Mouse (Mus musculus) neural tube, embryonic 11.5 days (tissue): ENCODE results near the gene Pdzd3. TPM values are rescaled to one million over a fixed set of nuclear protein-coding genes. Genes with fewer than 3 reads are reported as not detected.

Source experiments
- ATAC-seq: fragments of 200-750 bp; cut with Nextera tagmentation; 2 replicates; pipeline ENCODE4 v1.8.0; 2017; ENCODE audit warnings: moderate number of reproducible peaks, mild to moderate bottlenecking, moderate TSS enrichment, moderate library complexity; ENCODE audit not compliant: insufficient read depth, low FRiP score, low TSS enrichment
- DNase-seq: peaks from one replicate; pipeline ENCODE4 v3.0.0-alpha.2; 2015; ENCODE audit warnings: low spot score
- H3K27ac ChIP-seq: fragments of 300-500 bp; sonication (generic); 2 replicates; pipeline ENCODE4 v1.5.1; 2014; ENCODE audit warnings: low read depth, mild to moderate bottlenecking, low read length
- H3K27me3 ChIP-seq: fragments of 300-500 bp; sonication (generic); 2 replicates; pipeline ENCODE4 v1.6.1; 2014; ENCODE audit warnings: mild to moderate bottlenecking, low read length, mixed read lengths; ENCODE audit not compliant: control insufficient read depth, insufficient read depth
- H3K36me3 ChIP-seq: fragments of 300-500 bp; sonication (generic); 2 replicates; pipeline ENCODE4 v1.6.1; 2014; ENCODE audit warnings: mild to moderate bottlenecking, low read length, moderate library complexity, mixed read lengths; ENCODE audit not compliant: control insufficient read depth, insufficient read depth
- H3K4me1 ChIP-seq: fragments of 300-500 bp; sonication (generic); 2 replicates; pipeline ENCODE4 v1.6.1; 2014; ENCODE audit warnings: low read length, mixed read lengths; ENCODE audit not compliant: control insufficient read depth, insufficient read depth
- H3K4me2 ChIP-seq: fragments of 300-500 bp; sonication (generic); 2 replicates; pipeline ENCODE4 v1.6.1; 2014; ENCODE audit warnings: low read depth, mild to moderate bottlenecking, moderate library complexity
- H3K4me3 ChIP-seq: fragments of 300-500 bp; sonication (generic); 2 replicates; pipeline ENCODE4 v1.5.1; 2014; ENCODE audit warnings: low read depth, low read length
- H3K9ac ChIP-seq: fragments of 300-500 bp; sonication (generic); 2 replicates; pipeline ENCODE4 v1.6.1; 2014; ENCODE audit warnings: mild to moderate bottlenecking, low read length
- H3K9me3 ChIP-seq: fragments of 300-500 bp; sonication (generic); 2 replicates; pipeline ENCODE4 v1.6.1; 2016; ENCODE audit warnings: low read length; ENCODE audit not compliant: control insufficient read depth
- WGBS: fragments of 180-500 bp; shearing (Covaris S2); extraction: QIAGEN DNeasy Blood & Tissue Kit; methylation state at CpG from one replicate; pipeline ENCODE4 v1.1.7; 2014; 5-methylcytosine and 5-hydroxymethylcytosine counted together
- polyA plus RNA-seq: library from polyadenylated mRNA; unstranded; fragments of >200 nt; fragmentation: Nextera tagmentation; extraction: Ambion mirVana; gene quantifications from 2 replicates; pipeline ENCODE4 v1.2.1, GENCODE M21; 2014

The Pdzd3 gene
- polyA plus RNA-seq, 1 experiment from 2014 or later, result not detected

DNA sequence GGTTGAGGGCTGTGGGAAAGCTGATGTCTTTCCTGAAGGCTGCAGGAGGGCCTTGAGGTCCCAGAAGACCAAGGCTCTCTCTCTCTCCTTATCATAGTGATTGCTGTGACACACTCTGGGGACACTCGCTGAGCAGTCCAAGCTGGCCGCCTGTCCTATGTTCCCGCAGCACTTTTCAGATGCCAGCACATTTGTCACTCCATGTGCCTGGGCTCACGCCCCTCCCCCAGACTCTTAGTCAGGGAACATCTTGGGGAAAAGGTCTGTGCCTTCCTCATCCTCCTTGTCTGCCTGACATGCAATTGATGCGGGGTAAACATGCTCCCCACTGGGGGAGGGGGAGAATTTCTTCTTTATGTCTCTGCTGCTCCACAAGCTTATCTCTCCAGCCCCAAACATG lies 31.9 kb upstream of the Pdzd3 start:
- Histone ChIP-seq H3K9ac (no peak overlapping the region), H3K27ac (no peak overlapping the region), H3K4me2 (no peak overlapping the region), H3K4me1 (peaks cover 6% of the 10 kb centered on the region), H3K9me3 (no peaks in the 10 kb centered on the region), H3K36me3 (no peaks in the 10 kb centered on the region), H3K4me3 (no peak overlapping the region), H3K27me3 (peaks cover 12% of the 10 kb centered on the region; the same call in 1 of the 2 replicates)
- no peak for ATAC-seq
- WGBS, result 66% methylated on average over 5 of the region's 5 CpGs
- no peak for DNase-seq

DNA sequence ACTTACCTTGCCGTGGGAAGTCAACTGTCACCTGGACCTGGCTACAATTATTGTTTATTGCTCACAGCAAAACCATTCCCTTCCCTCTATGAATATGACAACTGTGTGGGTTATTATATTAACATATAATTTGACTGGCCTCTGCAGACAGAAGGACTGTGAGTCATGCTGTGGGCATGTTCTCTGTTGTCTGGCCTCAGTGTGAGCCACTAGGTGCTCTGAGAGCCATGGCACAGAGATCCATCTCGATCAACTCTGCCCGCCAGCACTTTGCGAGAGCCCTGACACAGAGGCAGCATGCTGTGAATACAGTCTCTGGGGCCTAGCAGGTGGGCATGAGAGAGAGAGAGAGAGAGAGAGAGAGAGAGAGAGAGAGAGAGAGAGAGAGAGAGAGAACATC lies 18.7 kb upstream of the Pdzd3 start:
- no peak overlapping the region for H3K9ac ChIP-seq
- H3K4me1 ChIP-seq, result no peaks in the 10 kb centered on the region; the same call in 1 of the 2 replicates
- DNase-seq (no peak), ATAC-seq (no peak)
- no peaks in the 10 kb centered on the region for H3K36me3 ChIP-seq
- H3K27ac ChIP-seq, result no peak overlapping the region
- H3K4me3 ChIP-seq, result no peak overlapping the region
- H3K27me3 ChIP-seq, result no peaks in the 10 kb centered on the region
- WGBS, result 94% methylated on average over 4 of the region's 4 CpGs
- H3K4me2 ChIP-seq, result no peak overlapping the region
- H3K9me3 ChIP-seq, result no peaks in the 10 kb centered on the region

DNA sequence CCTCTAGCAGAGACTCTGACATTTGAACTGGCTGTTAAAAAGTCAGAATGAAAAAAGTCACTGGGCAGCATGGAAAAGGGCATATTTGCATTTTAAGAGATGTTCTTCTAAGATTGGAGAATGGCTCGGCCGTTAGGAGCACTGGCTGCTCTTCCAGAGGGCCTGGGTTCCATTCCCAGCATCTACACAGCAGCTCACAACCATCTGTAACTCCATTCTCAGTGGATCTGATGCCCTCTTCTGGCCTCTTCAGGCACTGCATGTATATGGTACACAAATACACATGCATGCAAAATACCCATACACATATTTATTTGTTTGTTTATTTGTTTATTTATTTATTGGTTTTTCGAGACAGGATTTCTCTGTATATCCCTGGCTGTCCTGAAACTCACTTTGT lies 17.8 kb upstream of the Pdzd3 start:
- no peak overlapping the region for H3K9ac ChIP-seq
- H3K9me3 ChIP-seq, result no peaks in the 10 kb centered on the region
- WGBS, result 79% methylated on average over 3 of the region's 3 CpGs
- ATAC-seq, result no peak
- H3K4me1 ChIP-seq, result no peaks in the 10 kb centered on the region; the same call in 1 of the 2 replicates
- no peaks in the 10 kb centered on the region for H3K36me3 ChIP-seq
- no peak overlapping the region for H3K4me3 ChIP-seq
- no peak for DNase-seq
- no peak overlapping the region for H3K4me2 ChIP-seq
- H3K27me3 ChIP-seq, result no peaks in the 10 kb centered on the region
- no peak overlapping the region for H3K27ac ChIP-seq

DNA sequence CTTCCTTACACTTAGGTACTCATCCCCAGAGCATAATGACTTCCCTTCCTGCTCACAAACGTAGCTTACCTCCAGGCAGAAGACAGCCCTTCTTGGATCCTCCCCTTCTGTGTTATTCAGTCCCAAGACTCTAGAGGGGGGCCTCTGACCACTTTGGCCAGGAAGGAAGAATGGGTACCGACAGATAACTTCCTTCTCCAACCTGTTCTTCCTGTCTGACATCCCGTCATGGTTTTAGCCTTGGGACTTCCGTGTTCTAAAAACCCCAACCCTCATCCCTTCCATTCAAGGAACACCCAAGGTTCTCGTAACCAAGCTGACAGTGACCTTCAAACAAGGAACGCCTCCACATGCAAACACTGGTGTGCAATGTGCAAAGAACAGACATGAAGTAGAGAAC lies 17.2 kb upstream of the Pdzd3 start, which contains the start of gene Nlrx1:
Gene Nlrx1, minus strand, starts transcription at position 168 of the 400 bp plus-strand sequence.
- H3K27ac ChIP-seq, result no peak within 1 kb of the TSS
- H3K4me3 ChIP-seq, result peak within 1 kb of the TSS; percentile 31
- no peaks in the 10 kb centered on the region for H3K27me3 ChIP-seq
- H3K4me1 ChIP-seq, result no peaks in the 10 kb centered on the region; the same call in 1 of the 2 replicates
- H3K9ac ChIP-seq, result peak within 1 kb of the TSS; percentile 75
- peak within 1 kb of the TSS; percentile 54 for H3K4me2 ChIP-seq
- DNase-seq (no peak), ATAC-seq (no peak)
- H3K9me3 ChIP-seq, result no peaks in the 10 kb centered on the region
- H3K36me3 ChIP-seq, result no peaks in the 10 kb centered on the region
- 84% methylated on average over 6 of the region's 6 CpGs for WGBS

DNA sequence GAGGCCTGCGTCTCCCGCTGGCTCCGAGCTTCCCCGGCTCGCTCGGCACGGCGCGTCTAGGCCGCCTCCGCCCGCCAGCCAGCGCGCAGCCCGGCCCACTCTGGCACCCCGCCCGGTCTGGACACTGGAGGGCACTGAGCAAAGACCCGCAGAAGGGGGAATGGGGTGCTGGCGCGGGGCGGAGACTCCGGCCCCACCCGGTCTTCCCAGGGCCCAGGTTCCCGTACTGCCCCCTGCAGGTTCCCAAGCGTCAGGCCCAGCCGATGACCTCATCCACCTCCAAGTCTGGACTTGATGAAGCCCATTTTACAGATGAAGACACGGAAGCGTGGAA lies 16.7 kb upstream of the Pdzd3 start:
- WGBS, result 5% methylated on average over 28 of the region's 28 CpGs
- Histone ChIP-seq H3K36me3 (no peaks in the 10 kb centered on the region), H3K27me3 (no peaks in the 10 kb centered on the region), H3K4me3 (peak overlapping the region; percentile 31), H3K9ac (peak overlapping the region; percentile 75), H3K9me3 (no peaks in the 10 kb centered on the region), H3K27ac (no peak overlapping the region), H3K4me2 (peak overlapping the region; percentile 54), H3K4me1 (no peaks in the 10 kb centered on the region; the same call in 1 of the 2 replicates)
- peak; percentile 80 for DNase-seq
- ATAC-seq, result peak; percentile 71

DNA sequence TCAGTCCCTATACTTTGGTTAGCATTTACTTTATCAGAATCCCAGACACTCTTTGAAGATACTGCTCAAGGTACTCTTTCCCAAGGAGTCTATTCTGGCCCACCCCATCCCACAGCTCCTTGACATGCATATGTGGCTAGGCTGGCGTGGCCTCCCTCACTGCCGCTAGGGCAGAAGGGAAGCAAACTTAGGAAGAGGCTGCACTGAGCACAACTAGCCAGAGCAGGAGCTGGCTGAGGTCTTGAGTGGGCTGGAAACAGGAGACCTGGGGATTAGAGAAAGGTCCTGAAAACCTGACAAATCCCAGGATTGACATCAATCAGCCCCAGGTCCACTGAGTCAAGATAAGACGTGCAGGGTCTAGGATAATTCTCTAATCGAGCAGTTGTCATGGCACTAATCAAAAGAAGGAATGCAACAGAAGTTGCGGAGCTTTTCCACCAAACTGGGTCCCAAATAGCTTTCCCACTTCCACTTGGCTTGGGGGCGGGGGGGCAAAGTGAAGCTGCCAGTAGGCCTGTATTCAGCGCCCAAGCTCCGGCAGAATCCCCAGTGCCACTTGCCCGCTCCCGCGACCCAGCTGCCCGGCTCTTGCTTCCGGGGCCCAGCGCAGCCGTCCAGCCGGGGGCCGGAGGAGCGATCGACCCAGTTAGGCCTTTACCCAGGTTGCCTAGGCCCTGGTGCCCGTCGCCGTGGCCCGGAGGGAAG lies 16.2 kb upstream of the Pdzd3 start:
- 12% methylated on average over 23 of the region's 23 CpGs for WGBS
- Histone ChIP-seq H3K4me2 (peak overlapping the region; percentile 54), H3K9ac (peak overlapping the region; percentile 75), H3K36me3 (no peaks in the 10 kb centered on the region), H3K4me3 (peak overlapping the region; percentile 31), H3K27ac (no peak overlapping the region), H3K9me3 (no peaks in the 10 kb centered on the region), H3K27me3 (no peaks in the 10 kb centered on the region), H3K4me1 (no peaks in the 10 kb centered on the region; the same call in 1 of the 2 replicates)
- DNase-seq (no peak), ATAC-seq (peak; percentile 35)

DNA sequence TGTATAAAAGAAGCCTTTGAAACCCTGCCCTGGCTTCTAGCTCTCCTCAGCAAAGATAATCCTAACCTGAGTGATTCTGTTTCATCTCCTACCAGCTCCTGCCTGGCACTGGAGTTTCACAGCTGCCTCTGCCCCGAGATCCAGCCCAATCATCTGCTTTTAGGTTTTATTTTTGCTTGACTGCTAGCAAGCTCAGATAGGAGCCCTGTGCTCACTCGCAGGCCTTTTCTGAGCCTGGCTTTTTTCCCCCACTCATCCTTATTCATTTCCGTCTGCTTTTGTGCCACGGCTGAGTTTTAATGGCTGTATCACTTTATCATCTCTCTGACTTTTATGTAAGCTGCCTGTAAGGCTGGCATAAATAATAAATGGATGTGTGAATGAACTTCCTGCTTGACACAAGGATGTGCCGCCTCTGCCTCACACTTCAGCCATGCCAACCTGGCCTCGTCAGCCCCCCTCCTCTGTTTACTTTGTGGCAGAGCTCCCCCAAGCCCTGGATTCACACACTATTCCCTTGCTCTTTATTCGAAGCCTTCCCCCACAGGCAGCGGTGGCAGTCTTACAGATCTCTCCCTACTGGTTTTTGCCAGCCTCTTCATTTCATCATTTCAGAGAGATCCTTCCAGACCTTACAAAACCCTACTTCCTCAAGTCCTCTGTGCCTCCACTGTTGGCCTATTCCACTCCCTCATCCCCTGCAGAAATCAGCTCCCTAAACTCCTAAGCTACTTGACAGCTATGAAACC lies 15.4 kb upstream of the Pdzd3 start:
- Histone ChIP-seq H3K9me3 (no peaks in the 10 kb centered on the region), H3K27me3 (no peaks in the 10 kb centered on the region), H3K9ac (no peak overlapping the region), H3K4me1 (no peaks in the 10 kb centered on the region; the same call in 1 of the 2 replicates), H3K36me3 (no peaks in the 10 kb centered on the region), H3K4me3 (no peak overlapping the region), H3K27ac (no peak overlapping the region), H3K4me2 (no peak overlapping the region)
- DNase-seq (no peak), ATAC-seq (no peak)
- WGBS, result 64% methylated on average over 8 of the region's 8 CpGs

DNA sequence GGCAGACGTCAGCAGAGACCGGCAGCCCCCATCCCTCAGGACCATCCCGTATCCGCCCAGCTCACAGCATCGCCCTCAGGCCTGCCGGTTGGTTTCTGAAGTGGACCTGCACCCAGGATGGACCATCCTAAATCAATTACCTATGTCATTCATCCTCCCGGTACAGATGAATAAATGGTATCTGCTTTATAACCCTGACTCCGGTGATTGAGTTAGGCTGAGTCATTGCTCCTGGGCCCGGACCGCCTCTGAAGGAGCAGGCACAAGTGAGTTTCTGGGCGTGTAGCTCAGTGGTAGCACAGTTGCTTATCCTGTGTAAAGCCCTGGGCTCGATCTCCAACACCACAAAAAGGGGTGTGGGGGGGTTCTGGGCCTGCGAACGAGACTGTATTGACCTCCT lies 10.1 kb upstream of the Pdzd3 start:
- no peaks in the 10 kb centered on the region for H3K4me1 ChIP-seq
- no peaks in the 10 kb centered on the region for H3K27me3 ChIP-seq
- DNase-seq (no peak), ATAC-seq (no peak)
- no peak overlapping the region for H3K27ac ChIP-seq
- no peak overlapping the region for H3K4me2 ChIP-seq
- no peak overlapping the region for H3K4me3 ChIP-seq
- 86% methylated on average over 14 of the region's 14 CpGs for WGBS
- H3K9me3 ChIP-seq, result no peaks in the 10 kb centered on the region
- H3K9ac ChIP-seq, result no peak overlapping the region
- no peaks in the 10 kb centered on the region for H3K36me3 ChIP-seq

DNA sequence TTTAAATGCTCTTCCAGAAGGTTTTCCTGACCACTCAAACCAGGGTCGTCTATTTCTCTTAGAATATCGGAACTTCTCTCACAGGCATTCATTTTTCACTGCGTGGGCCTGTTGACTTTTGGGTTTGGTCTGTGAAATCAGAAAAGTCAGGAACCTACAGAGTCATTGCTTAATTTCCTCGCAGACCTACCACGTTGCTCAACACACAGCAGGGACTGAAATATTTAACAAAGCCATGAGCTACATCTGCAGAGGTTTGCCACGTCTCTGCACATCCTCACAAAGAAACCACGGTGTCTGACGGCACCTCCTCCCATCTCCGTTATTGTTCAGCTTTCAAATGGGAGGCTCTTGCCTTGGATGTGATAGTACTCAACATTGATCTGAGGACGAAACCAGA lies 7.7 kb upstream of the Pdzd3 start:
- Histone ChIP-seq H3K4me3 (no peak overlapping the region), H3K4me1 (peaks cover 8% of the 10 kb centered on the region), H3K4me2 (no peak overlapping the region), H3K27ac (no peak overlapping the region), H3K9ac (no peak overlapping the region), H3K27me3 (no peaks in the 10 kb centered on the region), H3K9me3 (no peaks in the 10 kb centered on the region), H3K36me3 (no peaks in the 10 kb centered on the region)
- no peak for ATAC-seq
- WGBS, result 86% methylated on average over 10 of the region's 10 CpGs
- DNase-seq, result no peak
